Mouse (Mus musculus) liver, postnatal 0 days (tissue): ENCODE results near the gene Wwc1.

Experiments
- CTCF ChIP-seq: sonication (generic); IDR thresholded peaks from 2 replicates; pipeline ENCODE4 v1.5.1; 2016; ENCODE audit warnings: antibody characterized with exemption, low read depth
- EP300 ChIP-seq: IDR thresholded peaks from 2 replicates; pipeline ENCODE4 v1.6.1; 2016; ENCODE audit warnings: antibody characterized with exemption, low read depth, mild to moderate bottlenecking

DNA sequence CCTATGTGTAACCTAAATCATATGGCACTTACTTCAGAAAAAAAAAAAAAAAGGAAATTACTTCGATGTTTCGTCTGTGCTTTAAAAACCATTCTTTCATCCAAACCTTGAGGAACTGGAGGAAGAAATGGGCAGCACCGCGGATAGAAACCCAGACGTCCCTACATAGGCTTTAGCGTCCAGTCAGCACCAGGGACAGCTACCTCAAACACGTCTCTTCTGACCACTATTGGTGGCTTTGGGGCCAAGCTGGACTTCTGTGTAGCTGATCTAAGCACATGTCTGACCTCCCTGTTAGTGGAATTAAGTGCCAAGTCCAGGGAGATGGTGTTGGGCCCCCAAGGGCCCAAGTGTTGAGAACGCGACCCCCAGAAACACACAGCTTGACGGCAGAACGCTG, 181.5 kb downstream of the Wwc1 start, which contains the start of gene Fbll1:
- no peak for TF ChIP-seq EP300
- no peak for TF ChIP-seq CTCF
